ENCODE assay signal across 27 mouse cellular contexts in the genomic region with DNA sequence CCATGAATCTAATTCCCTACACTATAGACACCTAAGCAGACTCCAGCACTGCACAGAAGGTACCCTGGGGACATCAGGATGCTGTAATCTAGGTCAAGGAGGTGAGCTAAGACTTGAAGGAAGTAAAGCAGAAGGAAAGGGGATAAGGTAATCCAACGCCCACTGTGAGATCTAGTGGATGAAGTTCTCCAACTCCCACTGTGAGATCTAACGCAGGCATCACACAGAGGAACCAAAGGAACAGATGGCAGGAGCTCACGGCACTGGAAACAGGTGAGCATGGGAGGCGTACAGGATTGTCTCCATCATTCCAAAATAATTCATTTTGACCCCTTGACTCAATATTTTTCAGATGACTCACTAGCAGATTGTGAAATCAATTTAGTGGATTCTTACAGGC. TPM values are rescaled to one million over a fixed set of nuclear protein-coding genes. Genes with fewer than 3 reads are reported as not detected.
DNase-seq lines count a peak whose midpoint lies in the region; ATAC-seq lines count a peak whose summit lies in the region.
"Had no signal": no experiment of that assay in that cellular context is flagged by ENCODE, and none has a peak within 500 bp of the region (broad histone marks: within the 10 kb centered on the region; RNA-seq: fewer than 3 reads in every experiment).

No protein-coding gene starts in this region.

- intact Hi-C loops in left cerebral cortex, postnatal 14 days (cut with DNase I) = no loop called here

- no peak for ATAC-seq in megakaryocyte, adult 5-6 weeks (ENCODE audit: poor library complexity, severe bottlenecking)
- ATAC-seq: forebrain, embryonic 14.5 days; forebrain, postnatal 0 days; hindbrain, postnatal 0 days; inflammation-experienced regulatory T-cells, adult 6 months; intestine, embryonic 16.5 days; Patski had no signal

- peak; percentile 46 for DNase-seq in cerebellum, adult 11-12 months
- DNase-seq in cerebellum, adult 11 months = no peak
- DNase-seq in cerebellum, adult 9-10 months = peak; percentile 62
- DNase-seq in cerebellum, adult 8-10 months = no peak
- DNase-seq in cerebellum, adult 9-11 months = peak; percentile 59
- peak; percentile 30 to 47 for DNase-seq in cerebellum, postnatal 36 days
- no peak for DNase-seq in left cerebral cortex, postnatal 14 days (ENCODE audit: low spot score in 2 of 2)
- DNase-seq: adrenal gland, postnatal 10 days; adrenal gland, postnatal 36 days; forebrain, postnatal 0 days; gastrocnemius, adult 2 months; gastrocnemius, postnatal 14 days; heart, adult 2 months; heart, postnatal 14 days; heart, postnatal 4 days; kidney, adult 18-20 months had no signal

RNA-seq across cellular contexts. Expression of a gene that starts 28.5 kb away (rescaled TPM):
- 2.3 and 2.5 TPM in 2 replicates for total RNA-seq in megakaryocyte, adult 5-6 weeks (2015)
- total RNA-seq in megakaryocyte, adult 5-6 weeks (2017) = 1.7 and 3.2 TPM in 2 replicates
- under 1 TPM in 1 of 2 experiments, not detected in 1; 0.42 TPM for total RNA-seq in left cerebral cortex, postnatal 14 days (2021)
- total RNA-seq: forebrain, postnatal 0 days had no signal

RNA-seq across cellular contexts. Expression of a gene that starts 40.0 kb away (rescaled TPM):
- total RNA-seq in megakaryocyte, adult 5-6 weeks (2015) = not detected in 2 replicates
- total RNA-seq in megakaryocyte, adult 5-6 weeks (2017) = not detected in 2 replicates
- not detected for total RNA-seq in left cerebral cortex, postnatal 14 days (2021)
- total RNA-seq: adrenal gland, adult 18-20 months; adrenal gland, postnatal 10 days; adrenal gland, postnatal 36 days; CH12.LX; common myeloid progenitor, adult 5-6 weeks; forebrain, postnatal 0 days; G1E; gastrocnemius, adult 2 months; gastrocnemius, postnatal 14 days; gastrocnemius, postnatal 4 days; heart, adult 2 months; heart, postnatal 14 days; hindbrain, postnatal 0 days had no signal

RNA-seq across cellular contexts. Expression of a gene that starts 55.9 kb away (rescaled TPM):
- total RNA-seq in megakaryocyte, adult 5-6 weeks (2015) = 37.3 and 38.8 TPM in 2 replicates
- total RNA-seq in megakaryocyte, adult 5-6 weeks (2017) = 28.5 and 37.2 TPM in 2 replicates
- 10 to 100 TPM; 21.7 to 24.0 TPM for total RNA-seq in left cerebral cortex, postnatal 14 days (2021)

RNA-seq across cellular contexts. Expression of a gene that starts 56.0 kb away (rescaled TPM):
- total RNA-seq in megakaryocyte, adult 5-6 weeks (2015) = 5.5 and 6.7 TPM in 2 replicates
- total RNA-seq in megakaryocyte, adult 5-6 weeks (2017) = 19.1 and 20.6 TPM in 2 replicates
- total RNA-seq in left cerebral cortex, postnatal 14 days (2021) = 1 to 10 TPM; 8.3 to 8.8 TPM

Comparison
In these comparisons a context has a peak if more than half of its experiments do, and no peak if none do; other contexts are left out.
1. DNase-seq: peak in cerebellum, adult 11-12 months (single experiment), cerebellum, adult 9-10 months (single experiment), cerebellum, adult 9-11 months (single experiment) and cerebellum, postnatal 36 days (2 of 2); none in cerebellum, adult 11 months (single experiment), cerebellum, adult 8-10 months (single experiment) and left cerebral cortex, postnatal 14 days (0 of 2).